Mouse (Mus musculus) cortical plate, adult 2 months (tissue): ENCODE data around the gene Myh1.

Experiments
- CTCF ChIP-seq: fragments of 200-500 bp; IDR thresholded peaks from 2 replicates; pipeline ENCODE4 v1.5.1; 2011; ENCODE audit warnings: mild to moderate bottlenecking, control low read depth, low read length; ENCODE audit not compliant: insufficient read depth; ENCODE audit errors: extremely low read depth
- POLR2A ChIP-seq: fragments of 200-500 bp; IDR thresholded peaks from 2 replicates; pipeline ENCODE4 v1.6.1; 2011; ENCODE audit warnings: mild to moderate bottlenecking, low read length, control low read depth; ENCODE audit not compliant: insufficient read depth; ENCODE audit errors: extremely low read depth

- TF ChIP-seq CTCF (no peak), POLR2A (no peak)
Measured at GRCm38 (mm10) chr11:67221803-67222202, 22.0 kb downstream of the Myh1 start.
